Mouse (Mus musculus) CH12F3 (cell line): ENCODE results near the gene Relch.

Source experiments
- in situ Hi-C: fragments of 300-500 bp; cut with MboI; formaldehyde crosslinking; loops from 2 replicates; pipeline ENCODE4 v1.14.3; 2020; ENCODE audit warnings: low sequenced_read_pairs

Relch gene

DNA sequence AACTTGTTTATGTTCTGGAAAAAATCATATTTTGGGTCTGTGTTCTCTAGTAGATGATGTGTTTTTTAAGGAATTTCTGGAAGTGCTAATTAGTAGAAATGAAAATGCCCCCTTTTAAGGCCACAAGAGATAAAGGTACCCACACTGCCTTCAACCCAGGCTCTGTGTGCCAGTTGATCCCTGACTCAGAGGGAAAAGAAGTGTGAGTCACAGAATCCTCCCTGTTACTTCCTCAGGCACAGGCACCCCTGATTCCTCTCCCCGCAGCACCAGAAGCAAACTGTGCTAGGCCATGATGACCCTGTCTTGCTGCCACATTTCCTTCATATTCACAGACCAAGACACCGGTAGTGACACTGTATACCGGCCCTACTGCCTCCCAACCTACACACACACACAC, 126.4 kb downstream of the Relch start:
- in situ Hi-C loops = no loop called here

DNA sequence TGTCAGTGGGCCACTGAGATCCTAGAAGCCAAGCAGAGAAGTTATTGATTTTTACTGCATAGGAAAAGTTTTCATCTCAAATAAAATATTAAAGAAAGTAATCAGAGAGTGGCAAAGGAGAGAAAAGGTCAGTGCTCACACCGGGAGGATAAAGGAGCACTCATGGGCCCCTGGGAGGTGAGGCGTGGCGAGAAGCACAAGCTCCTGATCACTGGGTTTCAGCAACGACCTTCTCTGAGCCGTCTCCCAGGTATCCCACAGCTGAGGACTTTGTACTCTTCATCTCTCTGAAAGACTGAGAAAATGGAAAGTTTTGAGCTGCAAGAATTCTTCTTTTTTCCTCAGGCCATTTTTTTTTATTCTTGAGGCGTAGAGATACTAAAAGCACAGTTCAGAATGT, 131.0 kb downstream of the Relch start:
- in situ Hi-C loops = no loop called here

DNA sequence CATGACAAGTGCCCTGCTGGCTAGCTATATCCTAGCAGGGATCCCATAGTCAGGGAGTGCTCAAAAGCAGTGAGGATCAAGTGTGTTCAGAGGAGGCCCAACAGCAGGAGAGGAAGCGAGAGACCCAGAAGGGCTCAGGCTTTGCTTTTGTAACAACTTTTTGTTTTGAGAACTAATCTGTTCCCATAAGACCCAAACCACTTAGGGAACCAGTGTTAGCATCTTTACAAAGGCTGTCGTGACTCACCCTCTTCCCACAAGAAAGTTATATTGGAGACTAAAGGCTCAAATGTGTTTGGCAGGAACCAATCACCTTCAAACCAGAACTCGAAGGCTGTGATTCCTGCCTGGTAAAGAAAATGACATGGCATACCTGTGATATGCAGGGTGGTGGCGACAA, 132.0 kb downstream of the Relch start:
- in situ Hi-C loops = no loop called here

DNA sequence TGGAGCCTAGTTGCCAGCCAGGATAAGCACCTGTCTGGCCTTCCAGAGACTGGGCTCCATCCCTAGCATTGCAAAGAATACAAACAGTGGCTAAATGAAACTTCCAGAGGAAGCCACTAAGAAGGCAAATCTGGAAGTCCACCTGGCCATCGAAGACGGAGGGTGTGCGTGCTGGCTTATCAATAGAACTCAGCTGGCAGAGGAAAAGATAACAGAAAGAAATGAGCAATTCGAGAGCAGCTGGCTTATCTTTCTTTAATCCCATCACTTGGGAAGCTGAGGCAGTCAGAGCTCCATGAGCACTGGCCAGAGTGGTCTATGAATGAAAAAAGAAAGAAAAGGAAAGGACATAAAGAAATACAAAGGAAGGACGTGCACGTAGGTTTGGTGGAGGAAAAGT, 136.9 kb downstream of the Relch start:
- in situ Hi-C loops = no loop called here

DNA sequence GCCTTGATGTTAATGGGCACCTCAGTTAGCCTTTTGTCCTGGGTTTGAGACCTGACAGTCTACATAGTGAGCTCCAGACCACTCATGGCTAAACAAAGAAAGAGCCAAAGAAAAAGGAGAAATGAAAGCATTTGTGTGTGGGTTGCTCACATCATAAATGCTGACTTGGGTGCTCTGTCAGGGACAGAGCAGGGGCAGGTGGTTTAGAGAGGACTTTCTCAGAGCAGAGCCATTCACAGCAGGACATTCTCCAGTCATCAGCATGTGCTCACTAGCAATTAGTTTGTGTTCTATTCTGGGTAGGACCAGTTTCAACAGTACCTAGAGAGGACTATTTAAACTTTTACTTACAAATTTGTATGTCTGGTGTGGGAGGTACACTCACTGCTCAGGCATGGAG, 137.6 kb downstream of the Relch start:
- in situ Hi-C loops = no loop called here

DNA sequence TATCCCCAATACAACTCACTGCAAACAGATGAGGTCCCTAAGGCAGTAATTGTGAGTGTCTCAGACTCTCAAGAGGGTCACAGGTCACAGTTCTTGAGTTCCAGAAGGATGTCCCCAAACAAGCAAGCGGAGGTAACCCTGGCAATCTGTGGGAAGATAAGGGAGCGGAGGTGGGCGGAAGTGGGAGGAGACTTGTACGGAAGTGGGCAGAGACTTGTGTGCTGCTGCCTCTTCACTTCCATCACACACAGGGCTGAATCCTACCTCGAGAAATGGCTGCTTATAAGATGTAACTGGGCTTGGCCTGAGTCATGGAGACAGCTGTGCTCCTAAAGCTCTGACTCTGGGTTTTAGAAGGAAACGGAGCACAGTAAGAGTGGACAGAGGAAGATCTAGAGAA, 139.3 kb downstream of the Relch start:
- in situ Hi-C loops = no loop called here

DNA sequence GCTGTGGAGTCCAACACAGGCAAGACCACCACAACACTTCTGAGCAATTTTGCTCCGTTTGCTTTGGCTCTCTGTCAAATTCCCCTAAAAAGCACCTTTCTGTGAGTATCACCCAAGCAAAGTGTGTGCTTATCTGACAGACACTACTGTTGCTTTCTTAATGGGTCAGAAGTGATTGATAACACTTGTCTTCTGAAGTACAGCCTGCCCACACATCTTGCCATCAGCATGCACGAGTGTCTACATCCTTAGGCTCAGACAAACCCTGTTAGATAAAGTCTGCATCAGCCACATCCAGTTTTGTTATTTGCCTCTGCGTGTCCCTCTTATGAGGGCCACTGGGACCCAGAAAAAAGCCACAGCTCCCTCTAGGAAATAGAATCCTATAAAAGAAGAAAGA, 140.6 kb downstream of the Relch start:
- in situ Hi-C loops = no loop called here
